Mouse (Mus musculus): ENCODE data around the gene Ctnnbip1.

The Ctnnbip1 gene

GRCm38 (mm10) chr4:149517868-149518340, at the start of gene Ctnnbip1:
Ctnnbip1 (plus strand) TSS chr4:149518236.
- DNase-seq (ENCODE audit: low spot score in 2 of 2): peak; percentile 92 to 95

DNA sequence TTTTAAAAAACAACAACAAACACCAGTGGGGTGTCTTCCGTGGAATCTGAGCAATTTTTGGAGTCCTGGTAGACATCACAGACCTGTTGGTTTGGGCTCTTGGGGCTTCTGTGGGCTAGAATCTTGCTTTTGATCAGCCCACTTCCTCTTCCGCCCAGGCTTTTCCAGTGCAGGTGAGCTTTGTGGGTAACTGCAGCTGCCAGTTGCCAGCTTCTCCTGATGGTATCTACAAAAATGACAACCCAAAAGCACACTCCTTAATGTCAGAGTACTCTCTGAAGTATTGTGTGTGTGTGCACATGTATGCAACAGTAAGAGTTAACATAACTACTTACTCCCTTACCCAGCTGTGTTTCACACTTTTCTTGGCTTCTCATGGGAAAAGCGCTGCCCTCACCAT, 48.5 kb upstream of the Ctnnbip1 start:
- DNase-seq (ENCODE audit: low spot score in 2 of 2): no peak

GRCm38 (mm10) chr4:149475096-149475495, 42.9 kb upstream of the Ctnnbip1 start:
- DNase-seq (ENCODE audit: low spot score in 2 of 2): no peak

DNA sequence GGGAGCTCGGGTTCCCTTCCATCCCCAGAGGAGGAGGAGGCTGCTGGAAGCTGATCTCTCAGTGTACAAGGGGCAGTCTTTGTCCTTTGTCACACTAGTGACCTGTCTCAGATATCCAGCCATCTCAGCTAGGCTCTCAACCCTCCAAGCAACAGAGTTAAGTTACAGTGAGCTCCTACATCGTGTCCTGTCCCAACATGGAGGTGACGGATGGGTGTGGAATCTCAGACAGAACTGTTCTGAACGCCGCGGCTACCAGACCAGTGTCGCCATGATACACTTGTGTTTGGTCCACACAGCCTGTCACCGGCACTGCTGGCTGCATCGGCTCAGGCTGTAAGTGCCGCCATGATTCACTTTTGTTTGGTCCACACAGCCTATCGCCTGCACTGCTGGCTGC, 41.0 kb upstream of the Ctnnbip1 start, which contains the start of gene Tmem274:
TSS of gene Tmem274 (plus strand) at position 301 of the 400 bp plus-strand sequence.
- DNase-seq (ENCODE audit: low spot score in 2 of 2): no peak

DNA sequence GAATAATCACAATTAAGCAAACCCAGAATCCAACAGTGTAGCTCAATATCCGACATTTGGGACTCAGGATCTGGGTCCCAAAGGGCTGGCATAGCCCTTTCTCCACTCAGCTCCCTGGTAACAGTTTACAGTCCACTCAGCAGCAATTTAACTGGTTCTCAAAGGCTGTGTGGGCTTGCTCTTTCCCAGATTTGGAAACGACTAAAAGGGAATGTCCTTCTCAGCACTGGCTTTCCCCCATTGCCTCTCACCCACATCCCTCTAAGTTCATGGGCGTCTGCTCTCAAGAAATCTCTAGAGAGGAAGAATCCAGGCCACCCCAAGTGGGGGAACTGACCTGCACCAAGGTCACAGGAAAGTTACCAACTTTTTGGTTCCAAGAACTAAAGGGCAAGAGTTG, 33.5 kb upstream of the Ctnnbip1 start:
- peak in 1 of 2 experiments; percentile 10 for DNase-seq (ENCODE audit: low spot score in 2 of 2)

DNA sequence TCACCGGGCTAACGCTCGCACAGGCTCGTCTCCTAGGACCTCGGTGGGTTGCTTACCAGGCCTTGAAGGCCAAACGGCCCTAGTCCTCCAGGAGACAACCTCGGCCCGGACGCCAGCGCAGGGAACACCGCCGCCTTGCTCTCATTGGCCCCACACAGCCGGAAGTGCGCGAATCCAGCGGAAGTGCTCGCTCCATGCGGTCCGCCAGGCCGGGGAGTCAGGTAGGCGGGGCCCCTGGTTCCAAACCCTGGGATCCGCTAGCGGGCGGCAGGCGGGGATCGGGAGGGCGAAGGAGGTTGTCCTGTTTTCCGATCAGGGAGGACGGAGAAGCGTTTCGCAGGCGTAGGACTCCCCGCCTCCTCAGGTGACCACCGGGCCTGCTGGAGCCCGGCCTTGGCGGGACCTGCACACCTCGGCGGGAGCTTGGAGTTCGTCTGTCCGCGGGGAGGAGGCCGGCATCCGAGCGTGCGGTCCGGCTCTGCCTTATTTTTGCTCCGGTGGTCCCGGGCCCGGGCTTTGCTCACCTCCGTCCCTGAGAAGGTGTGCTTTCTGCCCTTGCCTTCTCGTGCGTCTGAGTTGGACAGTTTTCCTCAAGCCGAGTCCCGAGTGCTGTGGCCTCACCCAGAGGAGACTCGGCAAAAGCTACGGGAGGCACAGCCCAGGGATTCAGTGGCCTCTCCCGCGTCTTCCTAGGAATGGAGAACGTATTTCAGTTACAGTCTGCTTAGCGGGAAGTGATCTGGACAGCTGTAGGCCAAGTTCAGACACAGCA, 32.8 kb upstream of the Ctnnbip1 start, which contains the start of the genes Nmnat1 and Lzic:
TSS of gene Nmnat1 (minus strand) at position 150 of the 772 bp plus-strand sequence.
TSS of gene Lzic (plus strand) at position 177 of the 772 bp plus-strand sequence.
- peak; percentile 82 to 89 for DNase-seq (ENCODE audit: low spot score in 2 of 2)

DNA sequence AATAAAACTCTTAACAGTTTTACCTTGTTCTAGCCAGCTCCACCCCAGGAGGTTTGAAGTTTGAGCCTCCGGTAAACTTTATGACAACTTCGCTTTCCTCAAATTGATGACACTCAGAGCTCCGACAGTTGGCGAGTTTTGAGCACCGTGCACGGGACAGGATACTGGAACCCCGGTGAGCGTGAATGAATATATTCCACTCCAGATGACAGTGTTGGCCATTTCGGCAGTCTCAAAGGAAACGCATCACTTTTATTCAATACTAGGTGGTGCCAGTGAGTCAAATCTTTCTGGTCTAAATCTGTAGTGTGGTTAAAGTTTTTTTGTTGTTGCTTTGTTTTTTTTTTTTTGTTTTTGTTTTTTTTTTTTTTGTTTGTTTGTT, 32.2 kb upstream of the Ctnnbip1 start:
- DNase-seq (ENCODE audit: low spot score in 2 of 2): peak in 1 of 2 experiments; percentile 10

GRCm38 (mm10) chr4:149487729-149488128, 30.3 kb upstream of the Ctnnbip1 start:
- no peak for DNase-seq (ENCODE audit: low spot score in 2 of 2)

DNA sequence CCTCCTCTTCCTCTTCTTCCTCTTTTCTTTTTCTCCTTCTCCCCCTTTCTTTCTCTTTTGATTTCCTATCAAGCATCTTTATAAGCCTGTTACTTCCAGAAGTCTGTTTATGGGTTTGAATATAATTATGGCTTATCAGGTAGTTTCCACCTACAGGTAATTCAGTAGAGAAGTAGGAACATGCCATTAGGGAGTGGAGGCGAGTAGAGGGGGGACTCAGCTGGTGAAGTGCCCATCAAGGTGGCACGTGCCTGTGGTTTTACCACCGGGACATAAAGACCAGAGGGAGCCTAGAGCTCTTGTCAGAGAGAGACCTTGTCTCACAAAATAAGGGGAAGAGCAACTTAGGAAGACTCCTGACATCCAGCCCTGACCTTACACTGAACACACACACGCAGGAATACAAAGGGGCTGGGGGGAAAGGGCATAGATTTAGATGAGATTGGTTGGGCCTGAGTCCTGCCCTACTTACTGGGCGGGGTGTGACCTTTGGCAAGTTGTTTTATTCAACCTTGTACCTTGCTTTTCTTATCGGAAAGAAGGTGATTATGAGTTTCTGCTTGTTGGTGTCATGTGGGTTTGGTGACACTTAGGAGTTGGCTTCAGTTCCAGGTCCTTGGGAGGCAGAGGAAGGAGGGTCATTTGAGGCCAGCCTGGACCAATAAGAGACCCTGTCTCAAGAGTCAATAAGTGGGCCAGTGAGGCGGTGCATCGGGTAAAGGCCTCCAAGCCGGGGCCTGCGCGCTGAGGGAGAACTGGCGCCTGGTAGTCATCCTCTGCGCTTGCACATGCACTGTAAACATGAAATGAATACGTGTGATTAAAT, 28.4 kb upstream of the Ctnnbip1 start:
- no peak for DNase-seq (ENCODE audit: low spot score in 2 of 2)

DNA sequence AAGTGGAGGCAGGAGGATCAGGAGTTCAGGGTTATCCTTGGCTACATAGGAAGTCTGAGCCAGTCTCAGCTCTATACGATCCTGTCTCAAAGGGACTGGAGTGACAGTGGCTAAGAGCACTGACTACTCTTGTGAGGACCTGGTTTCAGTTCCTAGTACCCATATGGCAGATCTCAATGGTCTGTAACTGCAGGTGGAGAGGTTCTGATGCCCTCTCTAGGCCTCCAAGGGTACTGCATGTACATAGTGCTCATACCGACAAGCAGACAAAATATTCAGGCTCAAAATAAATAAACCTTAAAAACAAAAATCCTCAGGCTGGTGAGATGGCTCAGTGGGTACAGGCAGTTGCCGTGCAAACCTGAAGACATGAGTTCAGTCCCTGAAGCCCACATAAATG, 26.9 kb upstream of the Ctnnbip1 start:
- no peak for DNase-seq (ENCODE audit: low spot score in 2 of 2)

DNA sequence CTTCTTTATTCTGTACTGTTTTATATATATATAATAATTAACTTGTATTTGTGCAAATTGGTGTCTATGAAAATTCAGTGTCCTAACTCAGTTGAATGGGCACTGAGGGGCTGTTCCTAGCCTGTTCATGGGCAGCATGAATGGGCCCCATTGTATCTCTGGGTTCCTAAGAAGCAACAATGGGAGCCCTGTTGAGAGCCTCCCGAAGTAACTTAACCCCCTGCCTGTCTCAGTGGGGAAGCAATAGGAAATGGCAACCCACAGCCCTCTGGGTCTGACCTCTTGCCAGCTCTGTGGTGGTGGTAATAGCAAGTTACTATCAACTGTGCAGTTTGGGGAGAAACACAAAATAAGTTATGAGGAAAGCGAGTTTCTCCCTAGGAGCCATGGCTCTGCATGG, 21.4 kb upstream of the Ctnnbip1 start:
- DNase-seq (ENCODE audit: low spot score in 2 of 2): peak in 1 of 2 experiments; percentile 14

- no peak for DNase-seq (ENCODE audit: low spot score in 2 of 2)
These were observed 19.1 kb upstream of the Ctnnbip1 start for GRCm38 (mm10) chr4:149498901-149499300.

DNA sequence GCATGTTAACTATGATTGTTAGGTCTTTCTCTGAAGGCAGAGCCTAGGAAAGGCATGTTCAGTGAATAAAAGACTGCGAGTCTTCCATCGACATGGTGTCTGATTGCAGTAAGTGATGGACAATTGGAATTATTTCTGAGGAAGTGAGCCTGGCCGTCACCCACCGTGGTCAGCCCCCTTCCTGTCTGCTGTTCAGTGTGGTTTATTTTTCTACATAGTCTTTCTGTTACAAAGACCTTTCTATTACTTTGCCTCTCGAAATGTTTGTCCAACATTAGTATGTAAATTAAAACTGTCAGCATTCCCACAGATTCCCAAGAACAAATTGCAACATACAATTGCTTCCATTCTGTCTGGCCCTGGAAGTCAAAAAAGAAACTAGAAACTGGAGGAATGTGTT, 18.2 kb upstream of the Ctnnbip1 start:
- no peak for DNase-seq (ENCODE audit: low spot score in 2 of 2)

DNA sequence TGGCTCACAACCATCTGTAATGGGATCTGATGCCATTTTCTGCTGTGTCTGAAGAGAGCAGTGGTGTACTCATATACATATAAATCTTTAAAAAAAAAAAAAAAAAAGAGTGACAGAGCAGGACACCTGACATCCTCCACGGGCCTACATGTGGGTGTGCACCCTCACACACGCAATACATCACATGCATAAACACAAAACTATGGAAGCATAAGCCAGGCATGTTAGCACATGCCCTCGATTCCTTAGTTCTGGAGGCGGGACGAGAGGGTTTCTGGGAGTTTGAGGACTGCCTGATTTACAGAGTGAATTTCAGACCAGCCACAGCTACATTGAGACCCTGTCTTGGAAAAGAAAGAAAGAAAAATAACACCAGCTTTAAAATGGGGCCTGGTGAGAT, 13.7 kb upstream of the Ctnnbip1 start:
- DNase-seq (ENCODE audit: low spot score in 2 of 2): no peak

DNA sequence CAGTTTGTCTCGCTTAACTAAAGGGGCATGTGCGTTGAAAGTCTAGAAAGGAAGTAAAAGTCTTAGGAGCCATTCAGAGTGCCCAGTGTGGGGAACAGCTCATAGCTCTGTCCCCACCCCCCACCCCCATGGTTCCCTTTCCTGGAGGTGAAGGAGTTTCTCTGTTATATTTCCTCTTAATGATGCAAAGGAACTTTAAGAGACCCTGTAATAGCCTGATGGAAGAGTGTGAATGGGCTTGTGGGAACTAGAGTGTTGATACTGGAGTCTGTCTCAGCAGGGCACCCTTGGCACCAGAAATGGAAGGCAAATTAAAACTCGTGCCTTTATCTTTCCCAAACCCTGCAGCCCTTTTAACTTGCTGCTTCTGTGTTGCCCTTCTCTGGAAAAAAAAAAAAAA, 13.2 kb upstream of the Ctnnbip1 start:
- DNase-seq (ENCODE audit: low spot score in 2 of 2): no peak

DNA sequence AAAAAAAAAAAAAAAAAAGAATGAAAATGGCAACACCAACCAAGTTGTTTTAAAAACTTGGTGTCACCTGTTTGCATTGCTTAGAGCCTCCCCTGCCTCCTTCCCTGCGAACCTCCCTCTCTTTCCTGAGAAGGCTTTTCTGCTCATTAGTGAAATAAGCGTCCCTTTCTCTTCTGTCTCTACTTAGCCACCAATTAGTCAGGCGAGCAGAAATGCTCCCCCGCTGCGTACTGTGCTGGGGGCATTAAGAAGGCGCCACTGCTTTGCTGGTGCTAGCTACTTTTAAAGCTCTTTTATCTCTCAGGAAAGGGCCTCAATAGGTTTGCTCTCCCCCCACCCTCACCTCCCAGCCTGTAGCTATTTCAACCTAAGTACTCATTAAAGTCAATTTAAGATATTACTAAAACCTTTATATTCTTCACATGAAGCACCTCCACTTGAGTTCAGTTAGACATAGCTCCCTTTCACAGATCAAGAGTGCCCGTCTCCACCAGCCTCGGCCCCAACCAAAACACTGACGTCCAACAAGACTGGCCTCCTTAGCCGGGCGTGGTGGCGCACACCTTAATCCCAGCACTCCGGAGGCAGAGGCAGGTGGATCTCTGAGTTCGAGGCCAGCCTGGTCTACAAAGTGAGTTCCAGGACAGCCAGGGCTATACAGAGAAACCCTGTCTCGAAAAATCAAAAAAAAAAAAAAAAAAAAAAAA, 12.6 kb upstream of the Ctnnbip1 start:
- no peak for DNase-seq (ENCODE audit: low spot score in 2 of 2)

DNA sequence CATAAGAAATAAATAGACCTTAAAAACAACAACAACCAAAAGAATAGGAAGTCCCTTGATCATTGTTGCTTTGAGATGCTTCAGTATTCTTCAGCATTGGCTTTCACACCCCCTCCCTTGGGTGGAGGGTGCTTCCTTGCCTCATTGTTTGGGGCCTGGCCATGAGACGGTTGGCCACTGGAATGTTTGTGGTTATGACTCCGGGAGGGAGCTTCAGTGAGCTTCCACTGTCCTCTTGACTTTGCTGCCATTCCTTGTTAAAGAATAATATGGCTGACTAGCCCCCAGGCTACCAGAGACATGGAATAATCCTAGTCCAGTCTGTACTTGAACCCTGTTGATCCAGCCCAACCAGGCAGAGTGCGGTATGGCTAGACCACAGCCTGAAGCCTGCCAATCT, 11.1 kb upstream of the Ctnnbip1 start:
- no peak for DNase-seq (ENCODE audit: low spot score in 2 of 2)

DNA sequence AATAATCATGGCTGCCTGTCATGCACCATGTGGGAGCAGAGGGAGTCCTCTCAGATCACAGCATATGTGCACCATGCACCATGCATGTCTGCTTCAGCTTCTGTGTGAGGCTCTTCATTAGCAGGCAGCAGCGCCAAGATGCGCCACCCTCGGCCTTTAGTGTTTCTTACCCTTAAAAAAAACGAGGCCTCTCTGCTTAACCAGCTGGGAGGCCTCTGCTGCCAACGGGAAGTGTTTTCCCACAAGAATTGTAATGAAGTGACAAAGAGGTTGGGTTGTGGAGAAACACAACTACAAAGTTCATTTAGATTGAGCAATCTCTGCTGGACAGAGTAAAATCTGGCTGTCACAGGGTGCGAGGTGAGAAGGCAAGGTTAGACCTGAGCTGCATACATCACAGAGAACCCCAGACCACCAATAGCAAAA, 6.8 kb upstream of the Ctnnbip1 start:
- DNase-seq (ENCODE audit: low spot score in 2 of 2): no peak

DNA sequence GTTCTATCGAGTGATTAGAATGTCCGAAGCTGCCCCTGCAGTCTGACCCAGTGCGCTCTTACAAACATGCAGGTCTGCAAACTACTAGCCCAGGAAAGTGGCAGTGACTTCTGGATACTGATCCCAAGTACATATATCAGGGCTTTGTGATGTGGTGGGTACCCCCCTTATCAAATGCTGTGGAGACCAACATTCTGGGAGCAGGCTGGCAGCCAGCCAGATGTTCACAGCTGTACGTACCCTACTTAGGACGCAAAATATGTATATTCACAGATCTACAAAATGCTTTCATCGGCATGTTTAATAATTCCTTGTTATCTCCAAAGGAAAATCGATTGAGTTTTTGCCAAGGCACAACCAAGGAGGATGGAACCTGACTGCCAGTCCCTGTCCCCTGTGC, 6.0 kb upstream of the Ctnnbip1 start:
- DNase-seq (ENCODE audit: low spot score in 2 of 2): no peak

- DNase-seq (ENCODE audit: low spot score in 2 of 2): no peak
These were observed 2.3 kb upstream of the Ctnnbip1 start for GRCm38 (mm10) chr4:149515706-149516105.

DNA sequence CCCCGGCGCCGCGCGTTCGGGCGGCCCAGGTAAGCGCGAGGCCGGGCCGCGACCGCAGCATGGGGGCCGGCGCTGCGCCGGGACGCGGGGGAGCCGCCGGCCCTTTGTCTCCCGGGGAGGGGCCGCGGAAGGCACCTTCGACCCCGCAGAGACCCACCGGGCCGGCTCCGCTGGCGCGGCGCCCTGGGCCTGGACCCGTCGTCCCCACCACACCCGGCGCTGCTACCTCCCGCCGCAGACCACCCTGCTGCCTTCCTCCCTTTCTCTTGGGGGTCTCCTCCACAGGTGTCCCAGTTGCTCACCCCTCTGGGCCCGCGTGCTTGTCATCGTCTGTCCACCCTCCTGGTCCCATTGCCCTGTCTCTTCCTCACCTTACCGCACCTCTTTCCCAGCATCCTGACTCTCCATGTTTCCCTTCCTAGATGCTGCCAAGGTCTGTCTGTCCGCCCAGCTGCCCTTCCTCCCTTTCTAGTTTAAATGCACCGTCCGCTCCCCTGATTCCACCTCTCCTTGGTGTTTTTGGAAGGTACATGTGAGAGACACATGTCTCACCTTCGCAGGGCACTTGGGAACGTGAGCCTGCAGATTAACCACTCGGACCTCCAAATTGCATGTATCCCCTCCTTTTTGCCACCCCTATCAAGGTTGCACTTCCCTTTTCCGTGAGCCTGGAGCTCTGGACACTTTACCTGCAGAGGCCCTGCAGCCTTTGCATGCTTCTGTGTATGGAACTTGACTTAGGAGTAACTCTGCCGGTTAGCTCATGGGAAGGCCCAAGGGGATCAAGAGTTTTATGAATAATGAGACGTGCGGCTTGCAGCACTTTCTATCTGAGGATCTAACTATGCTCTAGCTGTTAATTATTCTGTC, 550 bp downstream of the Ctnnbip1 start:
- no peak for DNase-seq (ENCODE audit: low spot score in 2 of 2)

Data from frontal cortex, postnatal 14 days (tissue).